Mouse (Mus musculus) liver, embryonic 14.5 days (tissue): ENCODE results near the gene Cfap221. TPM values are rescaled to one million over a fixed set of nuclear protein-coding genes. Genes with fewer than 3 reads are reported as not detected.

Source experiments
- ATAC-seq: fragments of 200-750 bp; cut with Nextera tagmentation; 2 replicates; pipeline ENCODE4 v1.8.0; 2017; ENCODE audit warnings: moderate number of reproducible peaks, mild to moderate bottlenecking, moderate library complexity; ENCODE audit not compliant: insufficient read depth
- DNase-seq, 3 experiments: peaks; one replicate each; pipeline ENCODE4 v3.0.0-alpha.2; 2012 to 2013; ENCODE audit warnings: low read depth in 3 of 3, low spot score in 3 of 3
- H3K27ac ChIP-seq: fragments of 300-500 bp; sonication (generic); 2 replicates; pipeline ENCODE4 v1.5.1; 2014; ENCODE audit warnings: moderate library complexity, mild to moderate bottlenecking, control low read depth, inconsistent platforms
- H3K27me3 ChIP-seq: fragments of 300-500 bp; sonication (generic); 2 replicates; pipeline ENCODE4 v1.6.1; 2014; ENCODE audit warnings: mild to moderate bottlenecking, low read length, moderate library complexity; ENCODE audit not compliant: control insufficient read depth, insufficient read depth
- H3K36me3 ChIP-seq: fragments of 300-500 bp; sonication (generic); replicated peaks from 2 replicates; pipeline ENCODE4 v1.6.1; 2014; ENCODE audit warnings: low read depth; ENCODE audit not compliant: control insufficient read depth, insufficient read depth
- H3K4me1 ChIP-seq, 2 experiments: fragments of 200-500 bp in 1 of 2; fragments of 300-500 bp in 1 of 2; sonication (generic) in 1 of 2; replicated peaks; 2 replicates each; pipeline ENCODE4 v1.6.1; 2012 to 2014; ENCODE audit warnings: antibody characterized with exemption in 1 of 2, inconsistent platforms in 1 of 2, low read length in 1 of 2; ENCODE audit not compliant: control insufficient read depth in 2 of 2, insufficient read depth in 2 of 2
- H3K4me2 ChIP-seq: fragments of 300-500 bp; sonication (generic); 2 replicates; pipeline ENCODE4 v1.6.1; 2014; ENCODE audit warnings: low read depth, mild to moderate bottlenecking, control low read depth, moderate library complexity
- H3K4me3 ChIP-seq, 2 experiments: fragments of 200-500 bp in 1 of 2; fragments of 300-500 bp in 1 of 2; sonication (generic) in 1 of 2; 2 replicates each; pipeline ENCODE4 v1.5.1; 2012 to 2014; ENCODE audit warnings: low read depth in 2 of 2, low read length in 2 of 2, mild to moderate bottlenecking in 2 of 2, control low read depth in 1 of 2, inconsistent platforms in 1 of 2, moderate library complexity in 1 of 2; ENCODE audit not compliant: insufficient read depth in 1 of 2
- H3K9ac ChIP-seq: fragments of 300-500 bp; sonication (generic); replicated peaks from 2 replicates; pipeline ENCODE4 v1.6.1; 2014; ENCODE audit warnings: mild to moderate bottlenecking, control low read depth, moderate library complexity
- H3K9me3 ChIP-seq: fragments of 300-500 bp; sonication (generic); 2 replicates; pipeline ENCODE4 v1.6.1; 2016; ENCODE audit warnings: low read length, mixed read lengths; ENCODE audit not compliant: control insufficient read depth
- CTCF ChIP-seq: IDR thresholded peaks from 2 replicates; pipeline ENCODE4 v1.5.1; 2016; ENCODE audit warnings: antibody characterized with exemption, low read depth, control low read depth
- EP300 ChIP-seq: IDR thresholded peaks from 2 replicates; pipeline ENCODE4 v1.6.1; 2016; ENCODE audit warnings: antibody characterized with exemption, low read depth
- WGBS: fragments of 180-500 bp; shearing (Covaris S2); extraction: QIAGEN DNeasy Blood & Tissue Kit; methylation state at CpG from one replicate; pipeline ENCODE4 v1.1.7; 2014; ENCODE audit not compliant: insufficient replicate concordance; 5-methylcytosine and 5-hydroxymethylcytosine counted together
- polyA plus RNA-seq, 2 experiments: library from polyadenylated mRNA; depleted of rRNA in 1 of 2; stranded (reverse) in 1 of 2; unstranded in 1 of 2; fragments of >200 nt; fragmentation: Nextera tagmentation in 1 of 2; extraction: Ambion mirVana in 1 of 2; gene quantifications; 2 replicates each; pipeline versions ENCODE4 v1.2.1 to v1.2.3; 2012 to 2014

Gene Cfap221
- polyA plus RNA-seq, 2 experiments: not detected

- Histone ChIP-seq H3K9me3 (no peaks in the 10 kb centered on the region), H3K27ac (no peak overlapping the region), H3K36me3 (no peaks in the 10 kb centered on the region), H3K9ac (no peak overlapping the region), H3K4me1 (no peaks in the 10 kb centered on the region), H3K4me2 (no peak overlapping the region), H3K4me3 (no peak overlapping the region), H3K27me3 (no peaks in the 10 kb centered on the region)
- DNase-seq: no peak
- WGBS: 51% methylated on average over 2 of the region's 2 CpGs
- no peak for TF ChIP-seq EP300
- no peak for TF ChIP-seq CTCF
- no peak for ATAC-seq
These were observed 42.4 kb downstream of the Cfap221 start for GRCm38 (mm10) chr1:119954680-119955079.

- Histone ChIP-seq H3K4me1 (no peaks in the 10 kb centered on the region), H3K4me2 (no peak overlapping the region), H3K9ac (no peak overlapping the region), H3K27me3 (no peaks in the 10 kb centered on the region), H3K27ac (no peak overlapping the region), H3K36me3 (no peaks in the 10 kb centered on the region), H3K9me3 (no peaks in the 10 kb centered on the region), H3K4me3 (no peak overlapping the region)
- DNase-seq: no peak
- 59% methylated on average over 9 of the region's 9 CpGs for WGBS
- ATAC-seq: no peak
- TF ChIP-seq EP300: no peak
- TF ChIP-seq CTCF: no peak
These were observed 43.6 kb downstream of the Cfap221 start for GRCm38 (mm10) chr1:119953456-119953855.

GRCm38 (mm10) chr1:119950086-119950485 is 46.9 kb downstream of the Cfap221 start:
- no peaks in the 10 kb centered on the region for H3K9me3 ChIP-seq
- H3K36me3 ChIP-seq: no peaks in the 10 kb centered on the region
- no peak overlapping the region for H3K9ac ChIP-seq
- H3K27ac ChIP-seq: no peak overlapping the region
- ATAC-seq (no peak), DNase-seq (no peak)
- H3K4me1 ChIP-seq: no peaks in the 10 kb centered on the region
- no peak overlapping the region for H3K4me2 ChIP-seq
- no peak overlapping the region for H3K4me3 ChIP-seq
- TF ChIP-seq CTCF (no peak), EP300 (no peak)
- H3K27me3 ChIP-seq: no peaks in the 10 kb centered on the region
- 84% methylated on average over 8 of the region's 8 CpGs for WGBS

GRCm38 (mm10) chr1:119936861-119937260 is 60.2 kb downstream of the Cfap221 start:
- no peaks in the 10 kb centered on the region for H3K4me1 ChIP-seq
- H3K27ac ChIP-seq: no peak overlapping the region
- 37% methylated on average over 7 of the region's 7 CpGs for WGBS
- H3K27me3 ChIP-seq: no peaks in the 10 kb centered on the region
- no peaks in the 10 kb centered on the region for H3K9me3 ChIP-seq
- no peak overlapping the region for H3K4me3 ChIP-seq
- TF ChIP-seq EP300 (no peak), CTCF (no peak)
- H3K4me2 ChIP-seq: no peak overlapping the region
- H3K9ac ChIP-seq: no peak overlapping the region
- no peak for ATAC-seq
- no peaks in the 10 kb centered on the region for H3K36me3 ChIP-seq
- DNase-seq: no peak

- no peaks in the 10 kb centered on the region for H3K27me3 ChIP-seq
- no peaks in the 10 kb centered on the region for H3K4me1 ChIP-seq
- ATAC-seq: no peak
- H3K9ac ChIP-seq: no peak overlapping the region
- H3K9me3 ChIP-seq: no peaks in the 10 kb centered on the region
- H3K27ac ChIP-seq: no peak overlapping the region
- no peak overlapping the region for H3K4me2 ChIP-seq
- H3K4me3 ChIP-seq: no peak overlapping the region
- TF ChIP-seq EP300: no peak
- TF ChIP-seq CTCF: no peak
- DNase-seq: no peak
- WGBS: 64% methylated on average over 4 of the region's 4 CpGs
- H3K36me3 ChIP-seq: no peaks in the 10 kb centered on the region
These were observed 65.4 kb downstream of the Cfap221 start for GRCm38 (mm10) chr1:119931421-119932150.
